Mouse (Mus musculus) brain, embryonic 14.5 days (tissue): ENCODE results near the gene Ppt2.

Source experiments
- CTCF ChIP-seq: fragments of 200-500 bp; IDR thresholded peaks from 2 replicates; pipeline ENCODE4 v1.5.1; 2012; ENCODE audit warnings: inconsistent platforms, mild to moderate bottlenecking, moderate library complexity, borderline replicate concordance; ENCODE audit not compliant: insufficient read depth, insufficient read length; ENCODE audit errors: extremely low read depth
- POLR2A ChIP-seq: fragments of 200-500 bp; IDR thresholded peaks from 2 replicates; pipeline ENCODE4 v1.6.1; 2012; ENCODE audit warnings: mild to moderate bottlenecking, inconsistent platforms, borderline replicate concordance; ENCODE audit not compliant: poor library complexity, insufficient read depth, insufficient read length, severe bottlenecking; ENCODE audit errors: extremely low read depth

GRCm38 (mm10) chr17:34585121-34585520 lies 43.2 kb downstream of the Ppt2 start:
- TF ChIP-seq CTCF: no peak
- TF ChIP-seq POLR2A: no peak
